Mouse (Mus musculus) cerebellum, adult 2 months (tissue): ENCODE measurements around the gene Maml3.

Source experiments
- CTCF ChIP-seq: fragments of 200-500 bp; IDR thresholded peaks from 2 replicates; pipeline ENCODE4 v1.5.1; 2011; ENCODE audit warnings: low read depth, mild to moderate bottlenecking, control low read depth, low read length, moderate library complexity, borderline replicate concordance; ENCODE audit not compliant: insufficient read depth
- POLR2A ChIP-seq: fragments of 200-500 bp; IDR thresholded peaks from 2 replicates; pipeline ENCODE4 v1.6.1; 2011; ENCODE audit warnings: low read length, control low read depth, borderline replicate concordance; ENCODE audit not compliant: insufficient read depth

- TF ChIP-seq CTCF (no peak), POLR2A (no peak)
Observed at GRCm38 (mm10) chr3:51814073-51814472, 290.8 kb downstream of the Maml3 start.
